Mouse (Mus musculus) stomach, embryonic 16.5 days (tissue): ENCODE data around the gene Eppin. TPM values are rescaled to one million over a fixed set of nuclear protein-coding genes. Genes with fewer than 3 reads are reported as not detected.
"Not testable (repeated sequence)": the region's sequence is repeated elsewhere in the genome, so short reads cannot be mapped to it uniquely, and the experiment has no call there.

ENCODE experiments used
- ATAC-seq: fragments of 200-750 bp; cut with Nextera tagmentation; 2 replicates; pipeline ENCODE4 v1.8.0; 2017; ENCODE audit warnings: moderate number of reproducible peaks, moderate TSS enrichment; ENCODE audit not compliant: insufficient read depth, low FRiP score
- H3K27ac ChIP-seq: fragments of 300-500 bp; sonication (generic); 2 replicates; pipeline ENCODE4 v1.5.1; 2014; ENCODE audit warnings: low read length
- H3K27me3 ChIP-seq: fragments of 300-500 bp; sonication (generic); 2 replicates; pipeline ENCODE4 v1.6.1; 2014; ENCODE audit warnings: low read length, control low read depth, mixed read lengths; ENCODE audit not compliant: control insufficient read depth, insufficient read depth
- H3K36me3 ChIP-seq: fragments of 300-500 bp; sonication (generic); 2 replicates; pipeline ENCODE4 v1.6.1; 2014; ENCODE audit warnings: low read length; ENCODE audit not compliant: control insufficient read depth, insufficient read depth
- H3K4me1 ChIP-seq: fragments of 300-500 bp; sonication (generic); 2 replicates; pipeline ENCODE4 v1.6.1; 2014; ENCODE audit warnings: low read length, control low read depth, mixed read lengths; ENCODE audit not compliant: control insufficient read depth, insufficient read depth
- H3K4me2 ChIP-seq: fragments of 300-500 bp; sonication (generic); 2 replicates; pipeline ENCODE4 v1.6.1; 2014; ENCODE audit warnings: low read depth, low read length, mixed read lengths
- H3K4me3 ChIP-seq: fragments of 300-500 bp; sonication (generic); replicated peaks from 2 replicates; pipeline ENCODE4 v1.5.1; 2014; ENCODE audit warnings: mild to moderate bottlenecking, low read length
- H3K9ac ChIP-seq: fragments of 300-500 bp; sonication (generic); 2 replicates; pipeline ENCODE4 v1.6.1; 2014; ENCODE audit warnings: low read length
- H3K9me3 ChIP-seq: fragments of 300-500 bp; sonication (generic); replicated peaks from 2 replicates; pipeline ENCODE4 v1.6.1; 2016; ENCODE audit warnings: low read length, control low read depth; ENCODE audit not compliant: control insufficient read depth
- WGBS: fragments of 180-500 bp; shearing (Covaris S2); extraction: QIAGEN DNeasy Blood & Tissue Kit; methylation state at CpG from one replicate; pipeline ENCODE4 v1.1.7; 2014; 5-methylcytosine and 5-hydroxymethylcytosine counted together
- polyA plus RNA-seq: library from polyadenylated mRNA; unstranded; fragments of >200 nt; fragmentation: Nextera tagmentation; extraction: Ambion mirVana; gene quantifications from 2 replicates; pipeline ENCODE4 v1.2.1, GENCODE M21; 2015

Eppin gene
- polyA plus RNA-seq, 1 experiment from 2014 or later = not detected

- Histone ChIP-seq H3K27me3 (no peaks in the 10 kb centered on the region), H3K4me1 (no peaks in the 10 kb centered on the region), H3K4me3 (no peak overlapping the region), H3K27ac (no peak overlapping the region), H3K4me2 (no peak overlapping the region), H3K9me3 (no peaks in the 10 kb centered on the region; the same call in 1 of the 2 replicates), H3K9ac (no peak overlapping the region), H3K36me3 (no peaks in the 10 kb centered on the region)
- WGBS = 61% methylated on average over 6 of the region's 6 CpGs
- ATAC-seq = no peak
Observed at GRCm38 (mm10) chr2:164608781-164609180, 15.4 kb upstream of the Eppin start.

GRCm38 (mm10) chr2:164604411-164604810 lies 11.0 kb upstream of the Eppin start:
- ATAC-seq = no peak
- Histone ChIP-seq H3K9ac (no peak overlapping the region), H3K4me1 (no peaks in the 10 kb centered on the region), H3K9me3 (peaks cover 6% of the 10 kb centered on the region; the same call in 1 of the 2 replicates), H3K4me2 (no peak overlapping the region), H3K27ac (no peak overlapping the region), H3K36me3 (no peaks in the 10 kb centered on the region), H3K27me3 (no peaks in the 10 kb centered on the region), H3K4me3 (no peak overlapping the region)
- WGBS = 86% methylated on average over 8 of the region's 8 CpGs

GRCm38 (mm10) chr2:164603482-164603881 lies 10.1 kb upstream of the Eppin start:
- WGBS = 92% methylated on average over 3 of the region's 3 CpGs
- Histone ChIP-seq H3K9me3 (peaks cover 6% of the 10 kb centered on the region; the same call in 1 of the 2 replicates), H3K4me1 (no peaks in the 10 kb centered on the region), H3K36me3 (no peaks in the 10 kb centered on the region), H3K27ac (no peak overlapping the region), H3K9ac (no peak overlapping the region), H3K4me2 (no peak overlapping the region), H3K4me3 (no peak overlapping the region), H3K27me3 (no peaks in the 10 kb centered on the region)
- no peak for ATAC-seq

- Histone ChIP-seq H3K9ac (no peak overlapping the region), H3K36me3 (no peaks in the 10 kb centered on the region), H3K4me2 (no peak overlapping the region), H3K4me3 (no peak overlapping the region), H3K27ac (no peak overlapping the region), H3K4me1 (no peaks in the 10 kb centered on the region), H3K27me3 (no peaks in the 10 kb centered on the region), H3K9me3 (peaks cover 6% of the 10 kb centered on the region; the same call in 1 of the 2 replicates)
- 70% methylated on average over 3 of the region's 3 CpGs for WGBS
- ATAC-seq = no peak
Observed at GRCm38 (mm10) chr2:164600179-164600578, 6.8 kb upstream of the Eppin start.

- no peak overlapping the region for H3K9ac ChIP-seq
- WGBS = 4% methylated on average over 4 of the region's 4 CpGs
- no peak for ATAC-seq
- no peak overlapping the region for H3K4me2 ChIP-seq
- H3K4me1 ChIP-seq = no peaks in the 10 kb centered on the region
- H3K27ac ChIP-seq = no peak overlapping the region
- no peaks in the 10 kb centered on the region for H3K27me3 ChIP-seq
- no peaks in the 10 kb centered on the region for H3K36me3 ChIP-seq
- H3K9me3 ChIP-seq = no peaks in the 10 kb centered on the region
- H3K4me3 ChIP-seq = no peak overlapping the region
Observed at GRCm38 (mm10) chr2:164592014-164592413, 1.4 kb downstream of the Eppin start.

- not testable (repeated sequence) for ATAC-seq, H3K36me3 ChIP-seq, H3K27me3 ChIP-seq, H3K4me1 ChIP-seq, H3K9ac ChIP-seq, H3K4me3 ChIP-seq, H3K4me2 ChIP-seq, H3K9me3 ChIP-seq
- 50% methylated on average over 13 of the region's 13 CpGs for WGBS
- 0 out of 2 replicates have a peak within 1 kb of the TSS, but pooled peaks have one; percentile 2 for H3K27ac ChIP-seq
Observed at GRCm38 (mm10) chr2:164585025-164585725, 8.2 kb downstream of the Eppin start, which contains the start of gene Wfdc6a. Gene Wfdc6a, minus strand, starts transcription at chr2:164585447.

GRCm38 (mm10) chr2:164573359-164573758 lies 20.0 kb downstream of the Eppin start, which contains the start of gene Spint3:
Gene Spint3, minus strand, starts transcription at chr2:164573459.
- H3K27me3 ChIP-seq, H3K27ac ChIP-seq, H3K4me2 ChIP-seq, H3K9ac ChIP-seq, H3K9me3 ChIP-seq, ATAC-seq, H3K4me3 ChIP-seq, H3K36me3 ChIP-seq, H3K4me1 ChIP-seq: not testable (repeated sequence)
- WGBS = 75% methylated on average over 6 of the region's 6 CpGs

GRCm38 (mm10) chr2:164567460-164567859 lies 25.9 kb downstream of the Eppin start:
- H3K27me3 ChIP-seq = no peaks in the 10 kb centered on the region
- no peak overlapping the region for H3K9ac ChIP-seq
- no peak overlapping the region for H3K27ac ChIP-seq
- 77% methylated on average over 5 of the region's 5 CpGs for WGBS
- H3K4me2 ChIP-seq = no peak overlapping the region
- H3K36me3 ChIP-seq = no peaks in the 10 kb centered on the region
- H3K4me3 ChIP-seq = no peak overlapping the region
- ATAC-seq = no peak
- no peaks in the 10 kb centered on the region for H3K9me3 ChIP-seq
- H3K4me1 ChIP-seq = peaks cover 10% of the 10 kb centered on the region; the same call in 1 of the 2 replicates

GRCm38 (mm10) chr2:164566997-164567396 lies 26.4 kb downstream of the Eppin start:
- Histone ChIP-seq H3K27me3 (no peaks in the 10 kb centered on the region), H3K27ac (no peak overlapping the region), H3K4me2 (no peak overlapping the region), H3K36me3 (no peaks in the 10 kb centered on the region), H3K4me1 (peaks cover 13% of the 10 kb centered on the region; the same call in 1 of the 2 replicates), H3K9me3 (no peaks in the 10 kb centered on the region), H3K9ac (no peak overlapping the region), H3K4me3 (no peak overlapping the region)
- no peak for ATAC-seq
- 79% methylated on average over 2 of the region's 2 CpGs for WGBS
